Mouse (Mus musculus): ENCODE results near the gene Dpp4.

Dpp4 gene

GRCm38 (mm10) chr2:62287532-62287931 is 124.5 kb downstream of the Dpp4 start:
- no peak for DNase-seq (ENCODE audit: low spot score)

GRCm38 (mm10) chr2:62285847-62286246 is 126.2 kb downstream of the Dpp4 start:
- DNase-seq (ENCODE audit: low spot score), result no peak

- DNase-seq (ENCODE audit: low spot score), result no peak
These were observed 127.0 kb downstream of the Dpp4 start for GRCm38 (mm10) chr2:62285026-62285425.

All from yolk sac, embryonic 10.5 days (tissue).